Mouse (Mus musculus): ENCODE measurements around the gene Fars2.
"Not testable (repeated sequence)": the region's sequence is repeated elsewhere in the genome, so short reads cannot be mapped to it uniquely, and the experiment has no call there.

Gene Fars2

DNA sequence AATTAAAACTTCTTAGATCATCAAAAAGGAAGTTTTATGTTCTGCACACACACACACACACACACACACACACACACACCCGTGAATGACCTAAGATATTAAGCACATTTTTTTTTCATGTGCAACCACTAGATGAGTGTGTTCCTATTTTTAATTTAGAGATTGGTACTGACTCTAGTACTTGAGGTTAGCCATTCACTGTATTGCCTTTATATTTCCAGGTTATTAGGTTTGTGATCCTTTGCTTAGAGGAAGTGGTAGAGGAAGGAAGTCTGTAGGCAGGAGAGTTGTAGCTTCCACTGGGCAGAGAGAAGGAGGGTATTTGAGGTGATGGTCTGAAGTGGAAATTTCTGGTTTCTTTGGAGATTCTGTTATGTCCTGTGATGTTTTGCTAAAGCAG is 28.4 kb downstream of the Fars2 start:
- DNase-seq, result no peak

DNA sequence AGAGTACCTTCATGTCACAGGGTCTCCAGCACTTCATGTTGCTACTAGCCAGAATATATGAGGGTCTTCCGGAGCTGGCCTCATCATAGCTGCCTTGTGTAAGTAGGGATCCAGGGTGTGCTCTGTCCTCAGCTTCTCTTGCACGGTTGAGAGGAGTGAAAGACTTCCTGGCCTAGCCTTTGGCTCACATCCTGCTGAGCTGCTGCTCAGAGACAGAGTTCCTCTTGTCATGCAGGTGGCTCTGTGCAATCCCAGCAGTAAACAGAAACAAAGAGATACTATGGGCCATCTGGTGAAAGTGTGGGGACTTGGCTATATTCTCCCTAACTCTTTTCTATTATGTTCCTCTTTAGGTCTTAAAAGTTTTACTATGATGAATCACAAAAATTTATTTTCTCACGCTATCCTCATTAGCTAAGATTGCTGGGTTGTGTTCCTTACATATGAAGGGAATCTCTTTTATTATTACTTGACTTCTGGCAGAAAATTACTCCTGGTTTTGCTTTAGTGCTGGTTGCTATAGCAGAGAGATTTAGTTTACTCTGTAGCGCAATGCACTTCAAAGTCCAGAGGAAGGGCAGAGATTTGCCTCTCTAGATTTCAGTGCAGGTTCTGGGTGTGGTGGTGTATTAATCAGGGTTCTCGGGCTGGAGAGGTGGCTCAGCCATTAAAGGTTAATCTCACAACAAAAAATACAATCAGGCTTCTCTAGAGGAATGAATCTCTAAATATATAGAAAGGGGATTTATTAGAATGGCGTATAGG is 32.1 kb downstream of the Fars2 start:
- no peak for DNase-seq

DNA sequence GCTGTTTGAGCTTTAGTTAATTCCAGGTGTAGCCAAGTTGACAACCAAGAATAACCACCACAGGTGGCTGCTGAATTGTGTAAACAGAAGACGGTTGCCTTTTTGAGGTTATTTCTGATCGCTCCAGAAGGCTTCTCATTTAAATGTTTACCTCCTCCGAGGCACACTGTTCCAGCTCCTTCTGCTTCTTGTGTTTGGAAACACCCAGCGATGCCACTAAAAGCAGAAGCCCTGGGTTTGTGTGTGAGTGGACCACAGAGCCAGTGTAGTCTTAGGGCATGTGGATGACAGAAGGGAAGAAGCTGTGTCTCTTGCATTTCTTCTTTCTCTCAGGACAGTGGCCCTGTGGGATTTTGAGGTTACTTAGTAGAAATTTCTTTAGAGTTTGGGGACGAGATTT is 33.1 kb downstream of the Fars2 start:
- no peak for DNase-seq

DNA sequence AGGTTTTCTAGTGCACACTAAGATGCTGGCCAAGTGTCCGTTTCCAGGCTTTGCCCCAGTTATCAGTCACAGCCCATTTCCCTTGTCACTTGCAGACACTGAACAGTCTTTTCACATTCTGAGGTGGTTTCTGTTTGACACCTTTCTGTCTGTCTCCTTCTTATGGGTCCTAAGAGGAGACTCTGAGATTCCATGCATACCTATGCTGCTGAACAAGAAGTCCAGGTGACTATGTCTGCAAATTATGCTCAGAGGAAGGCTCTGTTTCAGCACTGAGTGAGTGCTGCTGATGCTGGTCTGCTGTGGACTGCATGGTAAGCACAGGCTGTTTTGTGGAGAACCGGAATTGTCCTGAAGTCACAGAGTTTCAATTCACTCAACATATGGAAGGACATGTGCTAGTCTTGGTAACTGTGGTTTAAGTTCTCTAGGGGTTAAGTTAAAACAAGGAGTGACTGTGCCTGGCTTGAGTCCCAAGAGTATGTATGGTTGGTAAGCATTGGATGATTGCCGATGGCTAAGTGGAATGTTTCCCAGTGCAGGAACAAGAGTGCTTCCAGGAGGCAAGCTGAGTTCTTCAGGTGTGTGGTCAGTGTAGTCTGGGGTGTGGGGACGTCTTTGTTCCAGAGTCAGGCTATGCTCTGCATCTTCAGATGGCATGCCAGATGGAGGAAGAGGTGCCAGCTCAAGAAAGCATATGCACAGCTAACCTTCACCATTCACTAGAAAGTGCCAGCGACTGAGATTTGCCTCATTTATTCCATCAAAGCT is 35.7 kb downstream of the Fars2 start:
- no peak for DNase-seq

DNA sequence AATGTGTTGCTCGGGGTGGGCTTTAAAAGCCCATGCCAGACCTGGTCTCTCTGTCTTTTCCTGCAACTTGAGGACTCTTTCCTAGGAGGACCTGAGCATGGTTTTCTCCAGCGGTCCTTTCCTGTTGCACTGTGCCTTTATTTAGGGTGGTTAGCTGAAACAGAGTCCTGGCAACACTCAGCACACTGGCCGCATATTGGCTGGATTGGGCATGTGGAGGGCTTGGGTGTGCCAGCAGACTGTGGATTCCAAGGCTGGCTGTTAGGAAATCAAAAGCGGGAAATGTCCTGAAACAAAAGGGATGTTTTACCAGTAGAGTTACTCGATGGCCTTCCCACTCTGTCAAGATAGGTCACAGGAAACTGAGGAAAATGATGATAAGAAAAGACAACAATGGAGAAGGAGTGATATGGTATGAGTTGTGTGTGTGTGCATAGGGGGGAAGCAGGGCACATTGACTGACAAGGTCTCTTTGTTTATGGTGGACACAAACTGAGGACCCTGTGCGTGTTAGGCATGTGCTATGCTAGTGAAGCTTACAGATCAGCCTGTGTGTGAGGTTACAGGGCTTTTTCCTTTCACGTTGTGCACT is 39.2 kb downstream of the Fars2 start:
- DNase-seq, result no peak

DNA sequence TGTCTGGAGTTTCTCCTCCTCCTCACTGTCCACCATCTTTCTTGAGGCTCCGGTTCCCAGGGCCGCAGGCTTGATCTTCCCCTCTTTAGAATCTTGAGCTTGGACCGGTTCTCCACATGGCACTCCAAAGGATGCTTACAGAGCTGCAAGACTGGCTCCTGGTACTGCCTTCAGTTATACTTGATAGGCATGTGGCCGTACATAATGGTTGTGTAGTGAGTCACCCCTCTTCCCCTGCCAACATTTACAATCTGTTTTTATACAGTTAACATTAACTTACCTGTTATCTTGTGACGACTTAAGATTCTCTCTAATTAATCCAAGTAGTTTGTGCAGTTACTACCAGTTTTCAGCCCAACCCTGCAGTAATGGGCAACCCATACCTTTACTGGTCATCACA is 46.2 kb downstream of the Fars2 start:
- DNase-seq, result no peak

DNA sequence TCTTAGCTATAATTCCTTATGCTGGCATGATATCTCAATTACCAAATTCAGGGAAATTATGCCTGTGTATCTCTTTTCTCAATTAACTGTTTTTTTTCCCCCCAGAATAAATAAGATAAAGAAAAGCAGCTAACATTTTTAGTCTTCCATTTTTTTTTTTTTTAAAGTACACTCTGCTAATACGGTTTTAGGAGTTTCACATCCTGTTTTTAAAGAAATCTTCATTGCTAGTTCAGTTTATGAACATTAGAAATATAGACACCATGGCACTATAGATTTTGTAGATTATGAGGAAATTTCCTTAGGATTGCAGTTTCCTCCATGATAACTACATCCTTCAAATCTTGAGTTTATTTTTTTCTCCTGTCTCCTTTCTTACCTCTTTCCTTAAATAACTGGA is 46.7 kb downstream of the Fars2 start:
- no peak for DNase-seq

DNA sequence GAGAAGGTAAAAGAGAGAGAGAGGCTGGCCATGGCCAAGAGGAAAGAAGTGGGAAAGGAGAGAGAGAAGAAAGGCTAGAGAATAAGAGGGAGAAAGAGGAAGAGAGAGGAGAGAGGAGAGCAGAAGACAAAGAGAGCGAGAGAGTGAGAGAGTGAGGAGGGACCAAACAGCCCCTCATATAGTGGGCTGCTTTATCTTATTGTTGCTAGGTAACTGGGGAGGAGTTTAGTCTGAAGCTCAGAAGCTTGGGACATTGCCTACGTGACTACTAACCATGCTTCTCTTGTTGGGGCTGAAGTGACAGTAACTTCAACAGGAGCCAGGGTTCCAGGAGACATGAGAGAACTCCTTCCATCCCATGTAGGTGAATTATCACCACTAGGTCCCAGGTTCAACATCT is 55.8 kb downstream of the Fars2 start:
- DNase-seq, result not testable (repeated sequence)

DNA sequence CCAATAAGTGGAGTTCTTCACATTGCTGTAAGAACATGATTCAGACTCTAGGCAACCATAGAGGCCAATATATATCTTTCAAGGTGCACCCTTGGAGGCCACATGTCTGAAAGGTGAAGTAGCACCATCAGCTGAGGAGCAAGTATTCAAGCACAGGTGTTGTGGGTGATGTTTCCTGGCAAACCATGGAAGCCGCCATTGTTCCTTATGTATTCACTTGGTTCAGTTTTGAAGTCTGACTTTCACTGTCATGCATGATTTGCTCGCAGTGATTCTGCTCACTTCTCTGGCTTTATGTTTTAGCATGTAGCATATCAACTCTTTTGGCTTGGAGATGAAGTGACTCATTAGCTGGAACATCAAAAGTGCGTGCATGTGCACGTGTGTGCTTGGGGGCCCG is 56.9 kb downstream of the Fars2 start:
- DNase-seq, result no peak

DNA sequence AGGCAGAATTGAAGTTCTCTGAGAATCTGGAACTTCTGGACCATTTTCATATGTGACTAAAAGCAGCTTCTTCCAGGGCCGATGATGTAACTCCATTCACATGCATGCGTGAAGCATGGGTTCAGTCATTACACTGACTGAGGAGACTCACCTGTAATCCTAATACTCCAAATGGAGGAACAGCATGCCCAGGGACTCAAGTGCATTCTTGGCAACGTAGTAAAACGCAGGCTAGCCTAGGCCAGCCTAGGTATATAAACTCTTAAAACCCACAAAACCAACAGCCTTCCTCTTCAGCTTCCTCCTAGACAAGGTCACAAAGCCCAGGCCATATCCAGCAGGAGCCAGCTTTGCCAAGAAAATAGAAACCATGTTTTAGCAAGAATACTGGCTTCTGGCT is 57.6 kb downstream of the Fars2 start:
- DNase-seq, result no peak

DNA sequence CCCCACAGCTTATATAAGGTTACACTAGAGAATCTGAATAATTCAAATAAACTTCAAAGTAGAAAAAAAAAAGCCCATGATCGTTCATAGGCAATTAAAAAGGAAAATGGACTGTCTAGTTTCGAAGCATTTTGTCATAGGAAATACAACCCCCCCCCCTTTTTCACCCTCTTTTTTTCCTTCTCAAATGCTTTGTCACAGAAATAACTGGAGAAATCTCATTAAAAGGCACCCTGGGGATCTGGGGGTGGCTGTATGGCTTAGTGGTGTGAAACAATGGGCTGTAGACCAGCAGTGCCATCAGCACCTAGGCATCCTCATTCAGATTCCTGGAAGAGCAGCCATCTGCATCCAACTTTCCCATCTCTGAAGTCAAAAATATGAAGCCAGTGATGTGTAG is 64.0 kb downstream of the Fars2 start:
- no peak for DNase-seq

DNA sequence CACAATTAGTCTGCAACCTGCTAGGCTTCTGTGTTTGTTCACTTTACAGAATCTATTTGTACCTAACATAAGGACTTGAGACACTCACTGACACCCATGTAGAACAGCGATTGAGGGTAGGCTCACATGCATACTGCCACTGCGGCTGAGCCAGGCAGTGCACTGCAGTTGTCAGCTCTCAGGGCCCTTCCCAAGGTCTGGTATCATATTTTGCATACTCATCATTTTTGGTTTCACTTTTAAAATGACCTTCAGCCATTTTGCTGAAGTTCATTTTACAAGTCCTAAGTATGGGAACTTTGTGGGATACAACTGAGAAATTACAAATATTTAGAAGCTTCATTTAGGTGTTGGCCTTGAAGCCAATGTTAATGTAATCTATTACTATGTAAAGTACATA is 73.4 kb downstream of the Fars2 start:
- DNase-seq, result no peak

DNA sequence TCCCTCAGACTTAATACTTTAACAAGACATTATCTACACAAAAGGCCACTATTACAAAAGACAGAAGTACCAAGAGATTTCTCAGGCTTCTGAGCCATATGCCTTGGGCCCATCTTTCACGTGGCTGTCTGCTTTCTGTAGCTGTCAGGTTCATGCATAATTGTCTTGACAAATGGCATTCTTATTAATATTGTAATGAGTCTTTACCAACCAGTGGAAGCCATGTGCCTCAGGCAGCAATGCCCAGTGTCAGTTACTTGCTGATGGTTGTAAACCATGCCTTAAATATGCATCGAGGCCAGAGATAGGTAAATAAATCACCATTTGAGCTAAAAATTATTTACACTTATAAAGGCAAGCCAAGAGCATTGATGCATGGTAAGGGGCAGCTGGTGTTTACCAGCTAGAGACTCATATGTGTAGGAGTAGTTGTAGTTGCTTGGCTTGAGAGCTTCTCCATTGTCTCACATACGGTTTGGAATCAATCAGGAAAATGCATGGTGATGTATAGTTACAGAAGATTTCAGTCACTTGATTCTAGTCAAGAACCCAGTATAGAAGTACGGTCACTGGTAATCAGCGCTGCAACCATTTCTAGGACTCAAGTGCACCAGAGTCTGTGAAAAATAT is 76.4 kb downstream of the Fars2 start:
- no peak for DNase-seq

DNA sequence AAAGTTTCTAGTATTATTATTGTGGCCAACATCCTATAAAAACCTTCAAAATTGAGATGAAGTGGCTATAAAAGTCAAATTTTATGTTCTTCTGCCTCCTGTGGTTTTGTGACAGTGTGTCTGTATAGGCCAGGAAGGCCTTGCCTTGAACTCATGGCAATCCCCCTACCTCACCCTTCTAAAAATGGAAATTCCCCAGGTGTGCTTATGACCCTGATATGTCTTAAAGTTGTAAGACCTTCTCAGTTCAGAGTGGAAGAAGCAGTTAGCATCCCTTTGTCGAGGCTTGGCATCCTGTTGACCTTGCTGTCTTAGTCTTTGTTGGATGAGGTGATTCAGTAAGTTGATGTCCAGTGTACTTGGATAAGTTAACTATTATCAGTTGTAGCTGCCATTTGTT is 82.1 kb downstream of the Fars2 start:
- no peak for DNase-seq

DNA sequence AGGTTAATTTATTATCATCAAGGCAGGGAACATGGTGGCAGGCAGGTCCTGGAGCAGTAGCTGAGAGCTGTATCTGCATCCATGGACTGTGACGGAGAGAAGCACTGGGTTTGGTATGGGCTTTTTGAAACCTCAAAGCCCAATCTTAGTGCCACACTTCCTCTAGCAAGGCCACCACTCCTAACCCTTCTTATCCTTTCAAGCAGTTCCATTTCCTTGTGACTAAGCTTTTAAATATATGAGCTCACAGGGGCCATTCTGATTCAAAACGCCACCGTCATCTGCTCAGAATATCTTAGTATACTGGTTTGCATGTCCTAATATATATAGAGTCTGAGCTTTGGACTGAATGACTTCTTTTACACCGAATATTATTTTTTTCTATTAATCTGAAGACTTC is 83.2 kb downstream of the Fars2 start:
- DNase-seq, result no peak

DNA sequence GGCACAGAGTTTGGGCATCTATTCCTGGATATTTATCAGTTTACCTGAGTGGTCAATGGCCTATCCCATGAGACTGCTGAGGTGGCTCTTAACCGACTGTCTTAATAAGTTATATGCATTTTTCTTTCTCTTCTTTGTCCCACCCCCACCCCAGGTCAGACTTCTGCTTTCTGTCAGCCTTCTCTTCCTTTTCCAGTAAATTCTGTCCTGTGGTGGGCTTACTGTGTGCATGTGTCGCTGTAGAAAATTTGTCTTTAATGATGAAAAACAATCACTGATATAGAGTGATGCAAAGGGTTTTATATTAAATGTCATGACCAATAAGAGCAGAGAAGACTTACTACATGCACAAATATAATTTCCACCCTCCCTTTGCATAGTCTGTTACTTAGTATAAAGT is 85.3 kb downstream of the Fars2 start:
- DNase-seq, result no peak

DNA sequence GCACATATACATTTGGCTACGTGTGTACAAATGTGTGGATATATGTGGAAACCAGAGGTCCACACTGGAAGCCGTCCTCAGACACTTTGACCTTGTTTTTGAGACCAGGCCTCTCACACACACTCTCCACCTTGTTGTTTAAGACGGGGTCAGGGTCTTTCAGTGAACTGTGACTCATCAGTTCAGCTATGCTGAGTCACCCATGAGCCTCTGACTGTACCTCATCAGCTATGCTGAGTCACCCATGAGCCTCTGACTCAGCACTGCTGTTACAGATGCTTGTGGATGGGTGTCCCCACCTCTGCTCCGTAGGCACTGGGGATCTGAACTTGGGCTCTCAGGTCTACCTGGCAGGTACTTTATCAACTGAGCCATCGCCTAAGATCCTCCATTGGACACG is 85.8 kb downstream of the Fars2 start:
- DNase-seq, result peak in 1 of 2 experiments; percentile 15

DNA sequence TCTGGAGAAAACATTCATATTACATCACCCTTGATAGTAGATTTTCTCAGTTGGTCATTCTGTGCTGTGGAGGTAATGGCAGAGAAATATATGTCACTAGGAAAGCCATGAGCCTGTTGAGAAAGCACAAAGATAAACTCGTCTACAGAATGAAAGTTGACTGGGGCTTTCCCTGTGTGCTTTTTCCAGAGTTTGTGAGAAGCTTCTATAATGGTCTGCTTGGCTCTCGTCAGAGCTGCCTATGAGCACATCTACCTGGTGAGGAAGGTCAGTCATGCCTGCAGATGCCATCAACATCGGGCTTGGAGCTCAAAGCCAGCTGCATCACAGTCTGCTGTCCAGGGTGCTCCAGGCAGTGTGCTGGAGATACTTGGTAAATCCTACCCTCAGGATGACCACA is 87.1 kb downstream of the Fars2 start:
- DNase-seq, result no peak

DNA sequence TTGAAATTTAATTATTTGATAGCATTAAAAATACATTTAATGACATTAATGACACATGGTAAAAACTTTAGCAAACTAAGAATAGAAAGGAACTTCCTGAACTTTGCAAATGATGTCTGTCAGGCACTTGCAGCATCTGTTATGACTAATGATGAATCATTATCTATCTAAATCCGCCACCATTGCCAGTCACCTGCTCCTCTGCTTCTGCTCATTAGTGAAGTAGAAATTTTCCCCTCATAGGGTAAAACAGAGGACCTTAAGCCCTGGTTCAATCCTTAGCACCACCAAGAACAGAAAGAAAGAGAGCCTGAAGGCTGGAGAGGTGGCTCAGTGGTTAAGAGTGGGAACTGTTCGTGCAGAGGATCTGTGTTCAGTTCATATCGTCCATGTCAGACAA is 93.8 kb downstream of the Fars2 start:
- no peak for DNase-seq

DNA sequence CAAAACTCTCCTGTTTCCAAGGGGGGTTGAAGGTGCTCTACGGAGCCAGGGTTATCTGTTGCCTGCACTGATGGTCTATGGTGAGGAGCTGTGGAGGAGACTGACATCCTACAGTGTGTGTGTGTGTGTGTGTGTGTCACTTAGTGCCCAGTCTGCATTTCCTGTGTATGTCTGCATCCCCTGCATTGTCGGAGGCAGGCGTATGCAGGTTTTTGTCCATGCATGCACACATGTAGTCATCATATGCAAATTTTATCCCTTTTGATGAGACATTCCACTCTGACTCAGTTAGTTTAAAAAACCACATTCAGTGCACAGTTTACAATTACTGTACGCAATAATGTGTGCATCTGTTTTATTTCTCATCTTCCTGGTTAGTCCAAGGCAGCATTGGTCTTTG is 96.8 kb downstream of the Fars2 start:
- DNase-seq, result no peak

DNA sequence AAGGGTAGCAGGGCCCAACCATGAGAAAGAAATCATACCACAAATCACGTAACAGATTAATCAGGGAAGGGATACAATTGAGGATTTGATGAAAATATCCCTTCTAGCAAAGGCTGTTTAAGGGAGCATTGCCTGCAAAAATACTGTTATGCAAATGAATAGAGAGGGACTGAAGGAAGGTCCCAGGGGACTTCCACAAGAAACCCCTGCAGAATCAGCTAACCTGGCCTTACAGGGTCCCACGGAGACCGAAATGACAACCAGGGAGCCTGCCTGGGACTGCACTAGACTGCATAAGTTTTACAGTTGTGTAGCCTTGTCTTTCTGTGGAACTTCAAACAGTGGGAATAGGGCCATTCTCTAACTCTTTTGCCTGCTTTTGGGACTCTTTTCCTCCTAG is 98.8 kb downstream of the Fars2 start:
- no peak for DNase-seq

DNA sequence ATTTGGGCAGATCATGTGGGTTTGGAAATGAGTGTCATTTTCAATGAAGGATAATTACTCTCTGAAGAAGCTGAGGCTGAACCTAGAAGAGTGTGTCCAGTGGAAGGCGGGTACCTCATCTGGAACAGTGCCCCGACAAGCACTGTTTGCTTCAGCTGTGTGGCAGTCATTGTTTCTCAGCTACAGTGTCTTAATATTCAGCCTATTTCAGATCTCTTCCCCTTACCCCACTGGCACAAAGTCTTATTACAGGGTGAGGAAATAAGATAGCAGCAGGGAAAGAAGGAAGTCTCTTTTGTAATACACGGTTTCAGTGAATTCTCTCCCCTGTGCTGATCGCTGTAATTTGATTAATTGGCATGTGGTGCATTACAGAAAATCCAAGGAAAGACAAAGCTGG is 101.1 kb downstream of the Fars2 start:
- DNase-seq, result no peak

DNA sequence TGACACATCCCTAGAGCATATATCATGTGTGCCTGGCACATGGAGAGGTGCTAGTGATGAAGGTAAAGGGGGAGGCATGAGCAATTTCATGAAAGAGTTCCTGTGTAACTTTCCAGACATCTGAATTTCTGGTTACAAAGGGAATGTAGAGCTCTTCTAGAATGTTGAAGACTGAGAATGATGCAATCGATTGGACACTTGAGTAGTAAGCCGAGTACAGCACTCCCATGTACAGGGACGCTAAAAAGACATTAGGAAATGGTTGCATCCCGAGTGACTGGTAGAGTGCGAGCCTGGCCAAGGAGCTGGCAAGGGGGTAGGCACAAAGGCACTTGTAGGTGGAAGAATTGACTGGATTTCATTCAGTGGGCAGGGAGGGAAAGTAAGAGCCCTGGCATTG is 102.3 kb downstream of the Fars2 start:
- DNase-seq, result no peak

DNA sequence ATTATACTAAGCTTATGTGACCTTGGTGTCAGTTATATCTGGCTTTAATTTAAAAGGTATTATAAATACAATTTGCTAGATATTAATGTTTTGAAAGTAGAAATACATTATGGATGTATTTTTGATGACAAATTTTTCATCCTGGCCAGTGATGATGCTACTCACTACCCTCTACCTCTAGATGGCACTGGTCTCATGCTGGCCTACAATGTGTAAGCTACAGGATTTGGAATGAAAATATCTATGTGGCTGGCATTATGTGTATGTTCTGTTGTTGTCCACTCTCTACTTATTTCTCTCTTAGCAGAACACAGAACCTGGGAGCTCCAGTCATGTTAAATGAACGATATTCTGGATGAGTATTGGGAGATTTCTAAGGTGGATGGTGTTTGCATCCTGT is 104.7 kb downstream of the Fars2 start:
- DNase-seq, result no peak

All from kidney, postnatal 4 days (tissue).